Comparison of ENCODE assay signal across 8 mouse cellular contexts in the genomic region with DNA sequence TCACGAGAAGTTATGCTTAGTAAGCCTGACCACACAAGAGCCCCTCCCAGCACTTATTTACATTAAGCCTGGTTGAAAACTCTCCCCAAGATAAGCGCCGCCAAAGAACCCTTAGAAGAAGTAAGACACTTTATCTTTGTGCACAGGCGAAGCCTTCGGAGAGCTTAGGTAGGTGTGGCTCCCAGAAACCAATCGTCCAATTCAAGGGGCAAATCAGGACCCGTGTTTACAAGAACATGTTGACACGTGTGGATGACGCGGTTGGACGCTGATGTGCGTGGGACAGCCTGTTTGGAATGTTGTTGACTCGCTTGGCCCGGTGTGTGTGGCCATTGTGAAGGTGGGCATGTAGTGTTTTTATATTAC. TPM values are rescaled to one million over a fixed set of nuclear protein-coding genes. Genes with fewer than 3 reads are reported as not detected.
DNase-seq lines count a peak whose midpoint lies in the region; ATAC-seq lines count a peak whose summit lies in the region.

No protein-coding gene starts in this region.

- H3K27me3 ChIP-seq in embryonic facial prominence, embryonic 15.5 days: no peaks in the 10 kb centered on the region
- H3K27me3 ChIP-seq in limb, embryonic 12.5 days: no peaks in the 10 kb centered on the region; the same call in 1 of the 2 replicates

- H3K27ac ChIP-seq in embryonic facial prominence, embryonic 15.5 days (replicated peaks): peak overlapping the region; percentile 78; the same call in 1 of the 2 replicates
- H3K27ac ChIP-seq in limb, embryonic 12.5 days: no peak overlapping the region

- no peaks in the 10 kb centered on the region for H3K36me3 ChIP-seq in embryonic facial prominence, embryonic 15.5 days
- no peaks in the 10 kb centered on the region for H3K36me3 ChIP-seq in limb, embryonic 12.5 days

- no peaks in the 10 kb centered on the region for H3K9me3 ChIP-seq in embryonic facial prominence, embryonic 15.5 days (replicated peaks)
- H3K9me3 ChIP-seq in limb, embryonic 12.5 days: no peaks in the 10 kb centered on the region

- H3K4me3 ChIP-seq in embryonic facial prominence, embryonic 15.5 days (replicated peaks): peak overlapping the region; percentile 91
- peak overlapping the region; percentile 79 for H3K4me3 ChIP-seq in limb, embryonic 12.5 days (replicated peaks)

- peak; percentile 75 for ATAC-seq in cerebellum, adult (ENCODE audit: insufficient number of reproducible peaks, low FRiP score, low TSS enrichment)
- ATAC-seq in embryonic facial prominence, embryonic 15.5 days (ENCODE audit: insufficient number of reproducible peaks, low FRiP score, low TSS enrichment, low read depth): peak; percentile 79
- peak; percentile 82; the same call in 1 of the 2 replicates for ATAC-seq in limb, embryonic 12.5 days (ENCODE audit: insufficient number of reproducible peaks, insufficient read depth, low FRiP score, low TSS enrichment, low read depth)
- peak; percentile 57 for ATAC-seq in neutrophil, adult 5-6 weeks (ENCODE audit: extremely low read depth, insufficient number of reproducible peaks, low FRiP score, poor library complexity, severe bottlenecking)

- no peak for DNase-seq in cerebellum, postnatal 36 days
- DNase-seq in 3T3-L1 (ENCODE audit: low read depth, low spot score): peak; percentile 85
- no peak for DNase-seq in kidney, postnatal 36 days
- DNase-seq in layer of hippocampus, postnatal 36 days: no peak

- H3K4me2 ChIP-seq in embryonic facial prominence, embryonic 15.5 days (replicated peaks): peak overlapping the region; percentile 96
- H3K4me2 ChIP-seq in limb, embryonic 12.5 days: peak overlapping the region; percentile 91

- peaks cover 11% of the 10 kb centered on the region for H3K4me1 ChIP-seq in embryonic facial prominence, embryonic 15.5 days
- peaks cover 10% of the 10 kb centered on the region for H3K4me1 ChIP-seq in limb, embryonic 12.5 days (replicated peaks)

- H3K9ac ChIP-seq in embryonic facial prominence, embryonic 15.5 days: peak overlapping the region; percentile 10; the same call in 1 of the 2 replicates
- H3K9ac ChIP-seq in limb, embryonic 12.5 days (replicated peaks): no peak overlapping the region

- WGBS in embryonic facial prominence, embryonic 15.5 days: under 1% methylated on average over 14 of the region's 14 CpGs
- WGBS in limb, embryonic 12.5 days: under 1% methylated on average over 14 of the region's 14 CpGs

RNA-seq across cellular contexts. Expression of a gene that starts 0.4 kb away (rescaled TPM):
- 19.2 and 22.4 TPM in 2 replicates for polyA plus RNA-seq in embryonic facial prominence, embryonic 15.5 days (2015; fragmentation: Nextera tagmentation; extraction: Ambion mirVana)
- polyA plus RNA-seq in limb, embryonic 12.5 days (2016; fragmentation: Nextera tagmentation; extraction: Ambion mirVana): 15.0 and 15.4 TPM in 2 replicates
- 168 and 169 TPM in 2 replicates for total RNA-seq in neutrophil, adult 5-6 weeks (2017)
- total RNA-seq in layer of hippocampus, postnatal 36 days (2021): 10 to 100 TPM; 28.4 to 31.1 TPM

RNA-seq across cellular contexts. Expression of a gene that starts 42.1 kb away (rescaled TPM):
- polyA plus RNA-seq in embryonic facial prominence, embryonic 15.5 days (2015; fragmentation: Nextera tagmentation; extraction: Ambion mirVana): 134 and 141 TPM in 2 replicates
- 102 and 106 TPM in 2 replicates for polyA plus RNA-seq in limb, embryonic 12.5 days (2016; fragmentation: Nextera tagmentation; extraction: Ambion mirVana)
- 40.4 and 43.1 TPM in 2 replicates for total RNA-seq in neutrophil, adult 5-6 weeks (2017)
- total RNA-seq in layer of hippocampus, postnatal 36 days (2021): 10 to 100 TPM; 21.6 to 22.5 TPM

RNA-seq across cellular contexts. Expression of a gene that starts 46.1 kb away (rescaled TPM):
- 11.0 and 12.7 TPM in 2 replicates for polyA plus RNA-seq in embryonic facial prominence, embryonic 15.5 days (2015; fragmentation: Nextera tagmentation; extraction: Ambion mirVana)
- polyA plus RNA-seq in limb, embryonic 12.5 days (2016; fragmentation: Nextera tagmentation; extraction: Ambion mirVana): 20.3 and 20.5 TPM in 2 replicates
- 46.3 and 55.4 TPM in 2 replicates for total RNA-seq in neutrophil, adult 5-6 weeks (2017)
- 10 to 100 TPM; 14.2 to 16.0 TPM for total RNA-seq in layer of hippocampus, postnatal 36 days (2021)
